Mouse (Mus musculus): ENCODE measurements around the gene Kansl3. TPM values are rescaled to one million over a fixed set of nuclear protein-coding genes. Genes with fewer than 3 reads are reported as not detected.

Kansl3 gene
- polyA plus RNA-seq (2016; fragmentation: Nextera tagmentation; extraction: Ambion mirVana): 46.7 and 52.1 TPM in 2 replicates

- 3% methylated on average over 61 of the region's 61 CpGs for WGBS
Observed at GRCm38 (mm10) chr1:36368969-36369645, at the start of gene Kansl3. Kansl3 (minus strand) TSS chr1:36369181.

GRCm38 (mm10) chr1:36404531-36404930 is 35.5 kb upstream of the Kansl3 start:
- H3K4me3 ChIP-seq: no peak overlapping the region
- no peaks in the 10 kb centered on the region for H3K9me3 ChIP-seq
- H3K4me1 ChIP-seq: no peaks in the 10 kb centered on the region
- no peaks in the 10 kb centered on the region for H3K36me3 ChIP-seq
- no peak for DNase-seq (ENCODE audit: low spot score)
- no peak overlapping the region for H3K27ac ChIP-seq
- WGBS: 76% methylated on average over 6 of the region's 6 CpGs
- H3K27me3 ChIP-seq (ENCODE audit: insufficient read depth, poor library complexity, severe bottlenecking): no peaks in the 10 kb centered on the region

More at GRCm38 (mm10) chr1:36368969-36369645, at the start of gene Kansl3:
- Histone ChIP-seq H3K27ac (peak within 1 kb of the TSS; percentile 99), H3K4me3 (peak within 1 kb of the TSS; percentile 95), H3K9me3 (no peaks in the 10 kb centered on the region), H3K36me3 (peaks cover 23% of the 10 kb centered on the region), H3K4me1 (peaks cover 14% of the 10 kb centered on the region; the same call in 1 of the 2 replicates), H3K27me3 (ENCODE audit: insufficient read depth, poor library complexity, severe bottlenecking) (0 out of 2 replicates have a peak, but pooled peaks cover 3% of the 10 kb centered on the region)
- peak; percentile 94 for DNase-seq (ENCODE audit: low spot score)

- WGBS: 77% methylated on average over 4 of the region's 4 CpGs
- no peak for DNase-seq (ENCODE audit: low spot score)
- Histone ChIP-seq H3K4me1 (no peaks in the 10 kb centered on the region), H3K27me3 (ENCODE audit: insufficient read depth, poor library complexity, severe bottlenecking) (no peaks in the 10 kb centered on the region), H3K4me3 (no peak overlapping the region), H3K27ac (no peak overlapping the region), H3K36me3 (no peaks in the 10 kb centered on the region), H3K9me3 (no peaks in the 10 kb centered on the region)
Observed at GRCm38 (mm10) chr1:36401509-36401908, 32.5 kb upstream of the Kansl3 start.

GRCm38 (mm10) chr1:36397041-36397440 is 28.1 kb upstream of the Kansl3 start:
- no peak overlapping the region for H3K27ac ChIP-seq
- 24% methylated on average over 6 of the region's 6 CpGs for WGBS
- H3K36me3 ChIP-seq: no peaks in the 10 kb centered on the region
- H3K27me3 ChIP-seq (ENCODE audit: insufficient read depth, poor library complexity, severe bottlenecking): no peaks in the 10 kb centered on the region
- H3K4me3 ChIP-seq: no peak overlapping the region
- no peak for DNase-seq (ENCODE audit: low spot score)
- no peaks in the 10 kb centered on the region for H3K9me3 ChIP-seq
- peaks cover 8% of the 10 kb centered on the region; the same call in 1 of the 2 replicates for H3K4me1 ChIP-seq

- Histone ChIP-seq H3K4me1 (no peaks in the 10 kb centered on the region), H3K4me3 (no peak overlapping the region), H3K27me3 (ENCODE audit: insufficient read depth, poor library complexity, severe bottlenecking) (no peaks in the 10 kb centered on the region), H3K27ac (no peak overlapping the region), H3K36me3 (no peaks in the 10 kb centered on the region), H3K9me3 (no peaks in the 10 kb centered on the region)
- no peak for DNase-seq (ENCODE audit: low spot score)
- WGBS: 70% methylated on average over 4 of the region's 4 CpGs
Observed at GRCm38 (mm10) chr1:36379582-36379981, 10.6 kb upstream of the Kansl3 start.

- DNase-seq (ENCODE audit: low spot score): no peak
- H3K36me3 ChIP-seq: no peaks in the 10 kb centered on the region
- 0 out of 2 replicates have a peak, but pooled peaks cover 7% of the 10 kb centered on the region for H3K27me3 ChIP-seq (ENCODE audit: insufficient read depth, poor library complexity, severe bottlenecking)
- H3K4me1 ChIP-seq: no peaks in the 10 kb centered on the region
- 58% methylated on average over 6 of the region's 6 CpGs for WGBS
- no peak overlapping the region for H3K4me3 ChIP-seq
- no peaks in the 10 kb centered on the region for H3K9me3 ChIP-seq
- no peak overlapping the region for H3K27ac ChIP-seq
Observed at GRCm38 (mm10) chr1:36378880-36379279, 9.9 kb upstream of the Kansl3 start.

- Histone ChIP-seq H3K4me3 (no peak within 1 kb of the TSS), H3K27me3 (ENCODE audit: insufficient read depth, poor library complexity, severe bottlenecking) (0 out of 2 replicates have a peak, but pooled peaks cover 8% of the 10 kb centered on the region), H3K9me3 (no peaks in the 10 kb centered on the region), H3K36me3 (no peaks in the 10 kb centered on the region), H3K27ac (no peak within 1 kb of the TSS), H3K4me1 (peaks cover 14% of the 10 kb centered on the region; the same call in 1 of the 2 replicates)
- WGBS: 55% methylated on average over 10 of the region's 10 CpGs
- no peak for DNase-seq (ENCODE audit: low spot score)
Observed at GRCm38 (mm10) chr1:36371934-36372845, 3.2 kb upstream of the Kansl3 start, which contains the start of gene Fer1l5. Fer1l5 (plus strand) TSS chr1:36372291.

- no peak for DNase-seq (ENCODE audit: low spot score)
- WGBS: 84% methylated on average over 6 of the region's 6 CpGs
- H3K27ac ChIP-seq: no peak overlapping the region
- H3K9me3 ChIP-seq: no peaks in the 10 kb centered on the region
- H3K27me3 ChIP-seq (ENCODE audit: insufficient read depth, poor library complexity, severe bottlenecking): 0 out of 2 replicates have a peak, but pooled peaks cover 8% of the 10 kb centered on the region
- H3K4me3 ChIP-seq: no peak overlapping the region
- peaks cover 14% of the 10 kb centered on the region; the same call in 1 of the 2 replicates for H3K4me1 ChIP-seq
- H3K36me3 ChIP-seq: peaks cover 7% of the 10 kb centered on the region
Observed at GRCm38 (mm10) chr1:36370918-36371317, 1.9 kb upstream of the Kansl3 start.

GRCm38 (mm10) chr1:36368112-36368968 is 641 bp downstream of the Kansl3 start:
- Histone ChIP-seq H3K36me3 (peaks cover 31% of the 10 kb centered on the region), H3K9me3 (no peaks in the 10 kb centered on the region), H3K27ac (peak overlapping the region; percentile 99), H3K27me3 (ENCODE audit: insufficient read depth, poor library complexity, severe bottlenecking) (no peaks in the 10 kb centered on the region), H3K4me1 (peaks cover 14% of the 10 kb centered on the region; the same call in 1 of the 2 replicates), H3K4me3 (peak overlapping the region; percentile 95)
- WGBS: 5% methylated on average over 54 of the region's 55 CpGs
- DNase-seq (ENCODE audit: low spot score): no peak

GRCm38 (mm10) chr1:36367698-36368097 is 1.3 kb downstream of the Kansl3 start:
- 60% methylated on average over 12 of the region's 12 CpGs for WGBS
- DNase-seq (ENCODE audit: low spot score): no peak
- Histone ChIP-seq H3K4me3 (peak overlapping the region; percentile 95), H3K4me1 (peaks cover 14% of the 10 kb centered on the region; the same call in 1 of the 2 replicates), H3K9me3 (no peaks in the 10 kb centered on the region), H3K27ac (no peak overlapping the region), H3K27me3 (ENCODE audit: insufficient read depth, poor library complexity, severe bottlenecking) (no peaks in the 10 kb centered on the region), H3K36me3 (peaks cover 36% of the 10 kb centered on the region)

- no peaks in the 10 kb centered on the region for H3K27me3 ChIP-seq (ENCODE audit: insufficient read depth, poor library complexity, severe bottlenecking)
- H3K4me3 ChIP-seq: no peak overlapping the region
- H3K36me3 ChIP-seq: peaks cover 81% of the 10 kb centered on the region
- 93% methylated on average over 5 of the region's 5 CpGs for WGBS
- no peak overlapping the region for H3K27ac ChIP-seq
- DNase-seq (ENCODE audit: low spot score): no peak
- H3K4me1 ChIP-seq: no peaks in the 10 kb centered on the region
- no peaks in the 10 kb centered on the region for H3K9me3 ChIP-seq
Observed at GRCm38 (mm10) chr1:36356955-36357695, 11.9 kb downstream of the Kansl3 start.
